Mouse (Mus musculus) layer of hippocampus, postnatal 14 days (tissue): Measurements from ENCODE around the gene Immt. TPM values are rescaled to one million over a fixed set of nuclear protein-coding genes. Genes with fewer than 3 reads are reported as not detected.
"Not testable (repeated sequence)": the region's sequence is repeated elsewhere in the genome, so short reads cannot be mapped to it uniquely, and the experiment has no call there.

Experiments
- DNase-seq, 2 experiments: peaks; one replicate each; pipeline ENCODE4 v3.0.0; 2021 to 2022; ENCODE audit warnings: low spot score in 2 of 2, mixed read lengths in 1 of 2
- total RNA-seq, 2 experiments: library from RNA; stranded (reverse); gene quantifications; 2 replicates each; pipeline ENCODE4 v1.2.3; 2021

Immt gene
- total RNA-seq, 2 experiments from 2014 or later = 144 to 145 TPM

DNA sequence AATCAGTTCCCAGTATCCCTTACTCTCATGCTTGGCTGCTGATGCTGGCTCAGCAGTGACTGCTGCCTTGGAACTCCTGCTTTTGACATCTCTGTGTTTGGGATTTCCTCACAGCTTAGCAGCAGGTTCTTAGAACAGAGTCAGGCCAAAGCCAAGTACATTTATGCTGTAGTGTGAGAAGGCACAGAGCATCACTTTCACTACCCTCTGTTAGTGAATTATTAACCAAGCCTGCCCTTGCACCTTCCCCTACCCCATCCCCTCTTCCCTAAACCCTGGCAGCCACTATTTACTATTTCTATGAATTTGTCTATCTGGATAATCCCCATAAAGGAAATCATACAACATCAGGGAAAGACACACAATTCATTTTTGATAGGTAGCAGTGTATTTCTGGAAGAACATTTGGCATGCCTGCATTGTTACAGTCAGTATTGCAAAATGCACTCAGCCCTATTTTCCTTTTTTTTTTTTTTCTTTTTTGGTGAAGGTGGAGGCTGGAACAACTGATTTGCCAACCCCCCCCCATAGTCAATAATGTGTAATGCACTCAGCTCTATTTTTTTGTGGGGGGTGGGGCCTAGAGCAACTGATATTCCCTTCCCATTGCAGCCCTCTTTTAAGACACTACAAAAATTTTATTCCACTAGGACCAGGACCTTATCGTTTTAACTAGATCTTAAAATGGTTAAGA is 9.6 kb downstream of the Immt start:
- DNase-seq = no peak

DNA sequence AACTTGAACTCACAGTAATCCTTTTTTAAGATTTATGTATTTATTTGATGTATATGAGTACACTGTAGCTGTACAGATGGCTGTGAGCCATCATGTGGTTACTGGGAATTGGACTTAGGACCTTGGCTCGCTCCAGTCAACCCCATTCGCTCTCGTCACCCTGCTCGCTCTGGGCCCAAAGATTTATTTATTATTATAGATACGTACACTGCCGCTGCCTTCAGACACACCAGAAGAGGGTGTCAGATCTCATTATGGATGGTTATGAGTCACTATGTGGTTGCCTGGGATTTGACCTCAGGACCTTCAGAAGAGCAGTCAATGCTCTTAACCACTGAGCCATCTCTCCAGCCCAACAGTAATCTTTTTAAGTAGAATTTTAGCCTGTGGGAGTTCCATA is 15.8 kb downstream of the Immt start:
- not testable (repeated sequence) for DNase-seq

DNA sequence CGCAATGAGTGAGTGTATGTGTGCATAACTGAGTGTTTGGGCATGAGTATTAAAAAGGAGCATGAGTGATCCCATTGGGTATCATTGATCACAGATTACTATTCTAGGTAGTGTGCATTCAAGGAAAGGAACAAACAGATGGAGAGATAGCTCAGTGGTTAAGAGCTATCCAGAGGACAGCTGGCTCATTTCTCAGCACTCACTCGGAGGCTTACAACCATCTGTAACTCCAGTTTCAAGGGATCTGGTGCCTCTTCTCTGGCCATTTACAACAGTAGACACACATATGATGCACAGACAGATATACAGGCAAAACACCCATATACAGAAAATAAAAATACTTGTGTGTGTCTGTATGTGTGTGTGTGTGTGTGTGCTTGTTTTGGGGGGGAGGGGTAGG is 36.6 kb downstream of the Immt start:
- DNase-seq = peak in 1 of 2 experiments; percentile 13

DNA sequence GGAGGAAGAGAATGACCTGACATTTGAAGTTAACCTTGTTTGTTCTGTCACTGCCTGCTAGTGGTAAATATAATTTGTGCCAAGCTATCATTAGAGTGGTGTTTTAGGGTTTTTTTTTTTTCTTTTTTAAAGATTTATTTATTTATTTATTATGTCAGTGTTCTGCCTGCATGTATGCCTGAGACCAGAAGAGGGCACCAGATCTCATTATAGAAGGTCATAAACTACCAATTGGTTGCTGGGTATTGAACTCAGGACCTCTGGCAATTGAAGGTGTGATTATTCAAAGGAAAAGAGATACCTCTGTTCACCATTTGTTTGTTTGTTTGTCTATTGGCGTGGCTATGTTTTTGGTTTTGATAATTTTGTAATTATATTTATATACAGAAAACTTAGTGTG is 37.7 kb downstream of the Immt start:
- DNase-seq = no peak

DNA sequence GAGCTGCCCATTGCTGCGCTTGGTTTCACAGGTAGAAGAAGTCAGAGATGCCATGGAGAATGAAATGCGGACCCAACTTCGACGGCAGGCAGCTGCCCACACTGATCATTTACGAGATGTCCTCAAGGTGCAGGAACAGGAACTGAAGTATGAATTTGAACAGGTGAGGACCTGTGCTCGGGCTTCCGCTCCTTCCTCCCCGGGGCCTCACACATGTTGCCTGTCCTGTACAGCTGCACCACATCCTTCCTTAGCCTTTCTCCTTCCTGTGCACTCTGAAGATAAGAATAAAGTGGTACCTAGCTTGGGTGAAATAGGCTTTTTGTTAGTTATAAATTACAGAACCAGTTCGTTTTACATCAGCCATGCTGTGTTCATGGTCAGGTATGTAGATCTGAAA is 40.3 kb downstream of the Immt start:
- DNase-seq = no peak

DNA sequence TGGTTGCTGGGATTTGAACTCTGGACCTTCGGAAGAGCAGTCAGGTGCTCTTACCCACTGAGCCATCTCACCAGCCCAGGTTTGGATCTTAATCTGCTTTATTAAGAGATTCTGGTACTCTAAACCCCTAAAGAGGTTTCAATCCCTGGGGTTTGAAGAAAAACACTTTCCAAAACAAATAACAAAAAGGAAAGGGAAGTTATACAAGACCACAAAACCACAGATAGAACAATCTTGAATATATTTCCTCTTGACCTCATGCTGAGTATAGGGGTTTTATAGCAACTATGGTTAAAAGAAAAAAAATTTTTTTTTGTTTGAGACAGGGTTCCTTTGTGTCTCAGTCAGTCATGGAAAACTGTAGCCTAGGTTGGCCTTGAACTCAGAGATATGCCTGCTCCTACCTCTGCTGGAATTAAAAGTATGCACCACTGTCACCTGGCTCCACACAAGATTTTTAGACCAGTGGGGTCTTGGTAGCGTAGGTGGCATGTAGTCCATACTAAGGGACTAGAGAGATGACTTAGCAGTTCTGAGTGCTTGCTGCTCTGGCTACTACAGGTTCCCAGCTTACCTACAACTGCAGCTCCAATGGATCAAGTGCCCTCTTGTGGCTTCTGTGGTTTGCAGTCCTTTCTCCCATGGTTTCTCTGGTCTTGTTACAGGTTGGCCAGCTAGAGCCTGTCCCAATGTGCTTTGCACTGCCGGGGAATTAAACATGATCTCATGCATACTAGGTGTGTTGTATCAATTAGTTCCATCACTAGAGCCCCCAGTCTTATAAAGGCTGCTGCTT is 47.0 kb downstream of the Immt start:
- no peak for DNase-seq

DNA sequence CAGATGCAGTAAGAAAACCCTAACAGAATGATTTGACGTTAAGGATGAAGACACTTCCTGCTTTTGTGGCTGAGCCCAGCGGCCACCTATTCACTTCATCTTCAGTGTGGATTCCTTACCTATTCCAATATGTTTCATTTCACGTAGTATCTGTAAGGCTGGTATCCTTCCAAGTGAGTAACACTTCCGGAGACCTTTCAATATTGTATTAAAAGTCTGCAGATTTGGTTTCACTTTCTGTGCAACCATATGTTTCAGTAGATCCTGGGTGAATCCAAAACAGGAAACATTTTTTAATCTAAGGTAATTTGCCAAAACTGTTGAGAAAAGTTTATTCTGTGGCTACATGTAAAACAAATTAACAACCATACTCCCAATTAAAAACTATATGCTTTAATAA is 62.1 kb downstream of the Immt start:
- no peak for DNase-seq

DNA sequence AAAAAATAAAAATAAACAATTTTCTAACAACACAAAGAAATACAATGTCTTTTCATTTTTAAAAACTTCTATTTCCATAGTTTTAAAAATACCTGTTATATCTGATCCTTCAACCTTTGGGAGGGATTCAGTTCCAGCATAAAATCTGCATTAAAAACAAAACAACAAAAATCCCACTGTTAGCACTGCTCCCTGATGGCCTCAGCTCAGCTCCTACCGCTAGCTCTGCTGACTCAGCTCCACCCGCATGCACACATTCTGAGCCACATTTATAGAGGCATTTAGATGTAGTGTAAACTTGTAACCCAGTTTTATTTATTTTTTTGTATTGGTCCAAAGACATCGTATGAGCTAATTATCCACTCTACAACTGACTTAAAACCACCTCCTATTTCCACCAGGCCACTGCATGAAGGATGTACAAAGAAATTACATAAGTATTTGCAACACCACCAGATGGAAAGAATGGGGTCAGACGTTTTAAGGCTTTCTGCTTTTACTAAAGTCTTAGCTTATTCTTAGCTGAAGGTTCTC is 76.6 kb downstream of the Immt start:
- no peak for DNase-seq

DNA sequence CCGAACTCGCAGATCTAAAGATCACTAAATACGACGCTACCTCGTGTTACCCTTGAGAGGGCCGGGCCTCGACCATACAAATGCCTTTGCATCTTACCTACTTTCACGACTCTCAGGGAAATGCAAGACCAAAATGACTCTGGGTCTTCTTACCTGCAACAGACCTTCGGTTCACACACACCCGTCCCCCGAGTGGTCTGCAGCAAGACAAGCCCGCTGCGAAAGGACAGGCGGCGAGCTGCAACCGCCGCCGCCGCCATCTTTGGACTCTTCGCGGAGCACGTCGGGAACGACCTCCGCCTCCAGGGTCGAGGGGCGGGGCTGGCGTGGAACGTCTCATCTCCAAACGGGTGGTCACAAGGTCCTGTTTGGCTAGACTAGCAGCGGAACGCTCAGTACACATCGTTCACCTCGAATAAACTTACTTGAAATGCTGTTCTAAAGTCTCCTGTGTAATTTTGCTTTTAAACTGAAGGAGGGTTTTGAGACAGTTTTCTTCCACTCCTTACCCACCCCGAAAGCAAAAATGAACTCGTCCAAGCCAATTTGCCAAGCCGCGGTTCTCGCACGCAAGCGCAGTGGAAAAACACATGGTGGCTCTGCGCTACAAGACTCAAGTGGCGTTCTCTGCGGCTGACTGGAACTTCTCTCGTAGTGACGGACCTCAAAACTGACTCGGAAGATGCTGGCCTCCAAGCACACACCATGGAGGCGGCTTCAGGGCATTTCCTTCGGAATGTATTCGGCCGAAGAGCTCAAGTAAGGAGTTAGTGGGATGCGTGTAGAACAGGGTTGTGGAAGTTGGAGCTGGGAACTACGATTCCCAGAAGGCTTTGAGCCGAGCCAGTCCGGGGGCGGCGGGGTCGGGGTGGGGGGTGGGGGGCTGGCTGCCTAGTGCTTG is 77.6 kb downstream of the Immt start, which contains the start of the genes Ptcd3 and Polr1a:
Gene Ptcd3, minus strand, starts transcription at position 270 of the 901 bp plus-strand sequence.
Gene Polr1a, plus strand, starts transcription at position 573 of the 901 bp plus-strand sequence.
- peak; percentile 94 to 98 for DNase-seq

DNA sequence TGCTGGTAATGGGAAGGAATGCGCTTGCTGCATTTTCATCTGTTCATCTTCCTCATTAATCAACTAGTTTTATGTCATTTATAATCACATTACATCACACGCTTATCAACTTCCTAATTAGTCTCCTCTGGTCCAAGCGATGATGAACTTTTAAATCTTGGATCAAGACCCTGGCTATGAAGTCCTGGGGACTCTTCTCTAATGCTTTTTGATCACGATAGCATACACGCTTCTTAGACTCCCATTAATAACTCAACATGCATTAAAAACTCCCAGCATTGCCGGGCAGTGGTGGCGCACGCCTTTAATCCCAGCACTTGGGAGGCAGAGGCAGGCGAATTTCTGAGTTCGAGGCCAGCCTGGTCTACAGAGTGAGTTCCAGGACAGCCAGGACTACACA is 78.3 kb downstream of the Immt start:
- peak in 1 of 2 experiments; percentile 16 for DNase-seq

DNA sequence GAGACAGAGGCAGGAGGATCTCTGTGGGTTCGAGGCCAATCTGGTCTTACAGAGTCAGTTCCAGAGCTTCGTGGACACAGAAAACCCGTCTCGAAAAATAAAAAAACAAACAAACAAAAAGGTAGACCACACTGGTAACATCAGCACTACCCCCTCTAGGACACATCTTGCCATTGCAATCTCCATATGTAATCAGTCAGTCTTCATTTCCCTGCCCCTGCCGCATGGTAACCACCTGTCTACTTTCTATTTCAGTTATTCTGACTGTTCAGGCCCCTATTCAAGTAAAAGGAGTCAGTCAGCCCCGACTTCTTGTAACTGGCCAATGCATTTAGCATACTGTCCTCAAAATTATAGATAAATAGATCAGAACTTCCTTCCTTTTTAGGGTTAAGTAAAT is 78.7 kb downstream of the Immt start:
- no peak for DNase-seq

DNA sequence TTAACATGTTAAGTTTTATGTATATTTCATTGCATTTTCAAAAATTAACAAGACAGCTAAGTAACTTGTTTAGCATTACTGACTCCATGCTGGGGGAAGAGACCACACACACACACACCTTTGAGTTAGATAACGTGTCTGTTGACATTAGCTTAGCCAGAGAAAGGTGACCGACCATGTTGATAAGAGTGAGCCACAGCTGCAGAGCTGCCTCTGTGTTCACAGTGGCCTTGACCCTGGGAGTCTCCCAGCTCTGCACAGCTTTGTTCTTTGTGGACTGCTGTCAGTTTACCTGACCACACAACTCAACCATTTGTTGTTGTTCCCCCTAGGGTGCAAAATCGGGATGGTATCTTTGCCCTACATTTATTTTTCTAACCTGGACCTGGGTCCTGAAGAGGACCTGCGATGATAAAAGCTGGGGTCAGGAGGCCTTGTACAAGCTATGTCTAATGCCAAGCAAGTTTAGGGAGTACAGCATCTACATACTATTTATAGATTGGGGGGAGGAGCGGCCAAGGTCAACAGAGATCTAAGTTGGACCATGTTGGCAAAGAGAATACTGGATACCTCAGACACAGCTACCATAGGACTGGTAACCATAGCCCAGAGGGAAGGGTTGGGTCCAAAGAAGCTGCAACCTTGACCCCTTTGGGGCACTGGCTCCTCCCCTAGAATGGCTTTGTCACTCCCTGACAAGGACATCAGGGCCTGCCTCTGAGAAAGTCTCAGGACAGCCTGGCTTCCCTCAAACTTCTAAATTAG is 80.7 kb downstream of the Immt start:
- no peak for DNase-seq

DNA sequence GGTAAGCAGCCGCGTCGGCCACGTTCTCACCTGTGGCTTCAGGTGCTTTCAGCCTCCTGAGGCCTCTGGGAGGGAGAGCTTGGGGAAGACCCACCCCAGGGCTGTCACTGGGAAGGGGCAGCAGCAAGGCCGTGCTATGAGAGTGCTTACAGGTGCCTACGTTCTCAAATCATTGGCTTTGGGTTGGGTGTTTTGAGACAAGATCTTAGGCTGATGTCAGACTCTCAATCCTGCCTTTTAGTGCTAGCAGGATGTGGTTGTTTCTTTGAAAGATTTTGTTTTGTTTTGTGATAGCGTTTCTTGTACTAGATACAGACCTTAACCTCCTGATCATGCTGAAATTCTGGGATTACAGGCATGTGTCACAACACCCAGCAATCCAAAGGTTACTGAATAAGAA is 89.6 kb downstream of the Immt start:
- DNase-seq = no peak

DNA sequence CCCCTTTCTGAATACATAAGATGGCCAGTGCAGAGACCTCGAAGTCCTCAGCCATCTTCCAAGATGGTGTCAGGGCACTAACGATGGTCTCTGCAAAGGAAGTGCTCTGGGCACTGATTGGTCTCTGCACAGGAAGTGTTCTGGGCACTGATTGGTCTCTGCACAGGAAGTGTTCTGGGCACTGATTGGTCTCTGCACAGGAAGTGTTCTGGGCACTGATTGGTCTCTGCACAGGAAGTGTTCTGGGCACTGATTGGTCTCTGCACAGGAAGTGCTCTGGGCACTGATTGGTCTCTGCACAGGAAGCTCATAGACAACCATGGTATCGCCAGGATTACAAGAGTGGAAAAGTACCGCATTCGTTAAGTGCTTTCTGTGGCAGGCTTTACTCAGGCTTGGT is 94.1 kb downstream of the Immt start:
- DNase-seq = not testable (repeated sequence)

Other genes starting within 250 kb of the Immt start
- gene Kdm3a, start 198.3 kb upstream of the Immt start, total RNA-seq = 10 to 100 TPM; 36.1 to 42.6 TPM
- 100 to 1,000 TPM; 119 to 120 TPM for gene Reep1, start 123.8 kb upstream of the Immt start, total RNA-seq
- 10 to 100 TPM; 28.0 to 28.3 TPM for gene Mrpl35, start 4.4 kb upstream of the Immt start, total RNA-seq
- gene Ptcd3, start 77.4 kb downstream of the Immt start, total RNA-seq = 10 to 100 TPM; 63.6 to 71.6 TPM
- gene Polr1a, start 77.7 kb downstream of the Immt start, total RNA-seq = 10 to 100 TPM; 32.2 to 37.3 TPM